Mouse (Mus musculus) megakaryocyte, embryonic 14.5 days (primary cell): ENCODE results near the gene AK157302.

ENCODE experiments used
- FLI1 ChIP-seq: IDR thresholded peaks from 2 replicates; pipeline ENCODE4 v1.6.1; 2012; ENCODE audit warnings: low read length, inconsistent platforms, mixed read lengths
- GATA1 ChIP-seq: IDR thresholded peaks from 3 replicates; pipeline ENCODE4 v1.6.1; 2012; ENCODE audit warnings: mixed read lengths, low read length, inconsistent platforms, borderline replicate concordance

- no peak for TF ChIP-seq GATA1
- TF ChIP-seq FLI1 = no peak
These were observed 41.6 kb upstream of the AK157302 start, which contains the start of gene Zscan26 for GRCm38 (mm10) chr13:21453449-21453848.
